In the genomic region with DNA sequence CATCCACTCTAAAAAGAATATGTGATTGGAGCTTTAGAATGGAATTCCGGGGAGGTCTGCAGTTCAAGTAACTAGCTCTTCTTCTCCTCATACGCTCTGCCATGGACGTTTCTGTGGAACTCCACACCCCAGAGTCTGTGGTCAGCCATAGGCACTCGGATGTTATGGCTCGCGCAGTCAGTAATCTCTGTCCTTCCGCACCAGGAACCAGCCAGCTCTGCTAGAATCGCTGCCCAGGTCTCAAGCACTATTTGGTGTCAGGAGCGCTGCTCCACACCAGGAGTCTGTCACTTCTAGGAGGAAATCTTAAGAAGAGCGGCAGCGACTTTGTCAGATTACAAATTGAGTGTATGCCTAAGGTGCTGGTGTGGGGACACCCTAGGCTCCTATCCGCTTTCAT, we compare ENCODE assay signal across 9 mouse cellular contexts. TPM values are rescaled to one million over a fixed set of nuclear protein-coding genes. Genes with fewer than 3 reads are reported as not detected.
DNase-seq lines count a peak whose midpoint lies in the region; ATAC-seq and TF ChIP-seq lines count a peak whose summit lies in the region.
"Had no signal": no experiment of that assay in that cellular context is flagged by ENCODE, and none has a peak within 500 bp of the region (broad histone marks: within the 10 kb centered on the region; RNA-seq: fewer than 3 reads in every experiment).

No protein-coding gene starts in this region.

- H3K9ac ChIP-seq in forebrain, postnatal 0 days = no peak overlapping the region
- no peak overlapping the region for H3K9ac ChIP-seq in hindbrain, embryonic 14.5 days
- H3K9ac ChIP-seq in midbrain, embryonic 11.5 days (ENCODE audit: low read length) = no peak overlapping the region

- no peak overlapping the region for H3K27ac ChIP-seq in forebrain, embryonic 10.5 days
- H3K27ac ChIP-seq in forebrain, postnatal 0 days (ENCODE audit: low read depth, low read length) = no peak overlapping the region
- H3K27ac ChIP-seq in hindbrain, embryonic 14.5 days = no peak overlapping the region
- no peak overlapping the region for H3K27ac ChIP-seq in midbrain, embryonic 11.5 days (ENCODE audit: low read depth, low read length)

- DNase-seq in forebrain, embryonic 10.5 days (ENCODE audit: extremely low spot score, low spot score) = peak; percentile 21
- no peak for DNase-seq in forebrain, postnatal 0 days
- peak; percentile 24 for DNase-seq in ZHBTc4 (ENCODE audit: low read depth, low spot score)
- DNase-seq in hindbrain, embryonic 14.5 days (ENCODE audit: low spot score) = no peak
- DNase-seq in midbrain, embryonic 11.5 days (ENCODE audit: low spot score, missing footprints) = peak; percentile 96
- no peak for DNase-seq in thymus, adult 18-20 months
- DNase-seq in gastrocnemius, postnatal 14 days = no peak
- no peak for DNase-seq in cerebellum, adult 18-20 months
- DNase-seq: cerebellum, postnatal 25 days had no signal

- peak overlapping the region; percentile 54 for H3K4me3 ChIP-seq in forebrain, embryonic 10.5 days
- H3K4me3 ChIP-seq in forebrain, postnatal 0 days (ENCODE audit: low read depth, low read length) = no peak overlapping the region
- no peak overlapping the region for H3K4me3 ChIP-seq in hindbrain, embryonic 14.5 days (replicated peaks; ENCODE audit: low read length)
- peak overlapping the region; percentile 33; the same call in 1 of the 2 replicates for H3K4me3 ChIP-seq in midbrain, embryonic 11.5 days (ENCODE audit: low read depth, low read length)

- ATAC-seq in forebrain, postnatal 0 days = no peak
- ATAC-seq in hindbrain, embryonic 14.5 days (ENCODE audit: low FRiP score) = no peak
- ATAC-seq in midbrain, embryonic 11.5 days (ENCODE audit: low FRiP score) = peak; percentile 7; the same call in 1 of the 2 replicates

- no peaks in the 10 kb centered on the region for H3K9me3 ChIP-seq in forebrain, embryonic 10.5 days
- no peaks in the 10 kb centered on the region for H3K9me3 ChIP-seq in forebrain, postnatal 0 days (ENCODE audit: low read length)
- no peaks in the 10 kb centered on the region for H3K9me3 ChIP-seq in hindbrain, embryonic 14.5 days (ENCODE audit: control insufficient read depth, low read length)
- no peaks in the 10 kb centered on the region for H3K9me3 ChIP-seq in midbrain, embryonic 11.5 days (ENCODE audit: control insufficient read depth, low read length)

- no peaks in the 10 kb centered on the region for H3K36me3 ChIP-seq in forebrain, embryonic 10.5 days (replicated peaks)
- no peaks in the 10 kb centered on the region for H3K36me3 ChIP-seq in forebrain, postnatal 0 days (ENCODE audit: insufficient read depth)
- no peaks in the 10 kb centered on the region for H3K36me3 ChIP-seq in hindbrain, embryonic 14.5 days (replicated peaks; ENCODE audit: control insufficient read depth, insufficient read depth)
- H3K36me3 ChIP-seq in midbrain, embryonic 11.5 days (ENCODE audit: control insufficient read depth, insufficient read depth, low read length) = no peaks in the 10 kb centered on the region

- intact Hi-C loops in gastrocnemius, postnatal 14 days (cut with DNase I; ENCODE audit: low total_unique reads) = no loop called here

- no peak overlapping the region for H3K4me2 ChIP-seq in forebrain, postnatal 0 days (ENCODE audit: low read depth)
- peak overlapping the region; percentile 49 for H3K4me2 ChIP-seq in hindbrain, embryonic 14.5 days (replicated peaks)
- peak overlapping the region; percentile 65; the same call in 1 of the 2 replicates for H3K4me2 ChIP-seq in midbrain, embryonic 11.5 days

- peaks cover 99% of the 10 kb centered on the region for H3K27me3 ChIP-seq in forebrain, embryonic 10.5 days (ENCODE audit: poor library complexity, severe bottlenecking)
- peaks cover 92% of the 10 kb centered on the region for H3K27me3 ChIP-seq in forebrain, postnatal 0 days (ENCODE audit: insufficient read depth, low read length)
- peaks cover 96% of the 10 kb centered on the region for H3K27me3 ChIP-seq in hindbrain, embryonic 14.5 days (ENCODE audit: control insufficient read depth, insufficient read depth, low read length)
- peaks cover 85% of the 10 kb centered on the region for H3K27me3 ChIP-seq in midbrain, embryonic 11.5 days (ENCODE audit: control insufficient read depth, insufficient read depth, low read length)

- TF ChIP-seq CTCF in forebrain, postnatal 0 days (IDR thresholded peaks at IDR 0.05; ENCODE audit: low read depth) = no peak

- peaks cover 25% of the 10 kb centered on the region for H3K4me1 ChIP-seq in forebrain, embryonic 10.5 days
- H3K4me1 ChIP-seq in forebrain, postnatal 0 days (ENCODE audit: insufficient read depth) = no peaks in the 10 kb centered on the region; the same call in 1 of the 2 replicates
- peaks cover 5% of the 10 kb centered on the region; the same call in 1 of the 2 replicates for H3K4me1 ChIP-seq in hindbrain, embryonic 14.5 days (replicated peaks; ENCODE audit: control insufficient read depth, insufficient read depth, low read length)
- H3K4me1 ChIP-seq in midbrain, embryonic 11.5 days (ENCODE audit: control insufficient read depth, insufficient read depth, low read length) = peaks cover 4% of the 10 kb centered on the region; the same call in 1 of the 2 replicates

- 3% methylated on average over 12 of the region's 12 CpGs for WGBS in forebrain, embryonic 10.5 days
- 4% methylated on average over 12 of the region's 12 CpGs for WGBS in forebrain, postnatal 0 days
- WGBS in hindbrain, embryonic 14.5 days = 2% methylated on average over 12 of the region's 12 CpGs
- WGBS in midbrain, embryonic 11.5 days = 1% methylated on average over 12 of the region's 12 CpGs

RNA-seq across cellular contexts. Expression of gene Osr1, which starts 3.8 kb away (rescaled TPM):
- polyA plus RNA-seq in forebrain, embryonic 10.5 days (2016; fragmentation: Nextera tagmentation; extraction: Ambion mirVana) = 2.3 and 3.4 TPM in 2 replicates
- 4.2 and 8.4 TPM in 2 replicates for total RNA-seq in forebrain, postnatal 0 days (2014; rRNA removed)
- polyA plus RNA-seq in forebrain, postnatal 0 days (2015; fragmentation: Nextera tagmentation; extraction: Ambion mirVana) = 5.6 and 7.4 TPM in 2 replicates
- 9.6 and 13.2 TPM in 2 replicates for polyA plus RNA-seq in hindbrain, embryonic 14.5 days (2014; fragmentation: Nextera tagmentation; extraction: Ambion mirVana)
- polyA plus RNA-seq in midbrain, embryonic 11.5 days (2014; fragmentation: Nextera tagmentation; extraction: Ambion mirVana) = 15.6 and 16.5 TPM in 2 replicates
- 1 to 10 TPM; 3.6 to 4.4 TPM for total RNA-seq in gastrocnemius, postnatal 14 days (2021)

Comparison
In these comparisons a context has a peak if more than half of its experiments do, and no peak if none do; other contexts are left out.
1. DNase-seq: peak in forebrain, embryonic 10.5 days (single experiment), ZHBTc4 (single experiment) and midbrain, embryonic 11.5 days (single experiment); none in forebrain, postnatal 0 days (single experiment), hindbrain, embryonic 14.5 days (single experiment), thymus, adult 18-20 months (0 of 2), gastrocnemius, postnatal 14 days (single experiment) and cerebellum, adult 18-20 months (0 of 2).
2. H3K4me3 ChIP-seq: peak in forebrain, embryonic 10.5 days (single experiment) and midbrain, embryonic 11.5 days (single experiment); none in forebrain, postnatal 0 days (single experiment) and hindbrain, embryonic 14.5 days (single experiment).